12 mouse cellular contexts compared by ENCODE assay signal in the genomic region with DNA sequence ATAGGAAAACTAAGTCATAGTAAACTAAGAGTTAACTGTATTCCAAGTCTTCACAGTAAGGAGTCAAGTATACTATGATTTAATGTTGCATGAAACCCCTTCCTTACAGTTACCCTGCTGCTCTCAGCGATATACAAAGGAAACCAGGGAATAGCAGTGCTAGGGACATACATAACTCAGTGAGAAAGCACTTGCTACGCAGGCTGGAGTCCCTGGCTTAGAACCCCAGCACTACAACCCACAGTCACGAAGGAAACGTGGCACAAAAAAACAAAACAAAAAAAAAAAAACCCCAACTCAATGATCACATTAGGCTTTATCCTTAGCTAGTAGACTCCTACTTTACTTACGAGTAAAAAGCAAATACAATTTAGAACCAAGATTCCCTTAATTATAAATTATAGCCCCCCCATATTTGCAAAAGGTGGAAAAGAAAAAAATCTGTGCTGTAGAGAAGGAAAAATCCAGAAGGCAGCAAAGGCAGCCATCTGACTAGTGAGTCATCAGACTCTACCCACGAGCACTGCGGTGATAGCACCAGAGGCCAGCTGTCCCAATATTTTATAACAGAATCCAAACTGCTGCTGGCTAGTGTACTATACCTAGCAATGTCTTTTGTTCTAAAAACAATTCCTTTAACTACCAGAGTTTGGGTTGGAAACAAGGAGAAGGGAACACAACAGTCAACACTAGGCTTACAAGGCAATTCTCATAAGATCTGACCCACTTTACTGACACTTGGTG. TPM values are rescaled to one million over a fixed set of nuclear protein-coding genes. Genes with fewer than 3 reads are reported as not detected.
A peak's percentile ranks its signal among the peaks of the same experiment; 100 is the strongest.
DNase-seq lines count a peak whose midpoint lies in the region; ATAC-seq and TF ChIP-seq lines count a peak whose summit lies in the region.
"Had no signal": no experiment of that assay in that cellular context is flagged by ENCODE, and none has a peak within 500 bp of the region (broad histone marks: within the 10 kb centered on the region; RNA-seq: fewer than 3 reads in every experiment).

No protein-coding gene starts in this region.

- peak; percentile 41 to 77 for DNase-seq in adrenal gland, adult (ENCODE audit: inconsistent age in 2 of 2, low spot score in 1 of 2)
- no peak for DNase-seq in adrenal gland, postnatal 25 days
- DNase-seq in layer of hippocampus, adult 9-11 months, result peak; percentile 85
- DNase-seq in ovary, adult 18-20 months (ENCODE audit: low spot score), result no peak
- no peak for DNase-seq in thymus, postnatal 36 days
- DNase-seq: gastrocnemius, postnatal 36 days; kidney, postnatal 36 days had no signal

- ATAC-seq in hindbrain, embryonic 16.5 days, result 0 out of 2 replicates have a peak, but pooled peaks have one; percentile 24
- ATAC-seq in hindbrain, embryonic 13.5 days (ENCODE audit: low FRiP score), result no peak
- ATAC-seq: midbrain, embryonic 16.5 days had no signal

- no peaks in the 10 kb centered on the region for H3K4me1 ChIP-seq in hindbrain, embryonic 16.5 days (ENCODE audit: control insufficient read depth, insufficient read depth, low read depth, low read length)
- no peaks in the 10 kb centered on the region for H3K4me1 ChIP-seq in hindbrain, embryonic 13.5 days (replicated peaks)
- peaks cover 57% of the 10 kb centered on the region for H3K4me1 ChIP-seq in bone marrow macrophage, adult 2 months (ENCODE audit: control insufficient read depth, insufficient read depth, low read length)
- H3K4me1 ChIP-seq: liver, embryonic 15.5 days had no signal

- 76% methylated on average over 7 of the region's 7 CpGs for WGBS in hindbrain, embryonic 16.5 days
- 83% methylated on average over 7 of the region's 7 CpGs for WGBS in hindbrain, embryonic 13.5 days

- no peak for TF ChIP-seq CTCF in bone marrow macrophage, adult 2 months (IDR thresholded peaks at IDR 0.05; ENCODE audit: low read depth, low read length)

- no peak overlapping the region for H3K4me2 ChIP-seq in hindbrain, embryonic 16.5 days (ENCODE audit: low read length)
- H3K4me2 ChIP-seq in hindbrain, embryonic 13.5 days, result no peak overlapping the region
- H3K4me2 ChIP-seq: liver, embryonic 15.5 days had no signal

- H3K9me3 ChIP-seq in hindbrain, embryonic 16.5 days (ENCODE audit: control insufficient read depth, low read length), result no peaks in the 10 kb centered on the region
- H3K9me3 ChIP-seq in hindbrain, embryonic 13.5 days, result no peaks in the 10 kb centered on the region
- H3K9me3 ChIP-seq: liver, embryonic 15.5 days had no signal

- no peak overlapping the region for H3K4me3 ChIP-seq in hindbrain, embryonic 16.5 days (ENCODE audit: low read length)
- no peak overlapping the region for H3K4me3 ChIP-seq in hindbrain, embryonic 13.5 days
- peak overlapping the region; percentile 30 for H3K4me3 ChIP-seq in bone marrow macrophage, adult 2 months (ENCODE audit: insufficient read depth, low read length)
- H3K4me3 ChIP-seq: liver, embryonic 15.5 days had no signal

- H3K27me3 ChIP-seq in hindbrain, embryonic 16.5 days (replicated peaks; ENCODE audit: control insufficient read depth, insufficient read depth, low read length), result no peaks in the 10 kb centered on the region
- H3K27me3 ChIP-seq in hindbrain, embryonic 13.5 days, result no peaks in the 10 kb centered on the region
- H3K27me3 ChIP-seq: liver, embryonic 15.5 days had no signal

- no peaks in the 10 kb centered on the region; the same call in 1 of the 2 replicates for H3K36me3 ChIP-seq in hindbrain, embryonic 16.5 days (ENCODE audit: control insufficient read depth, insufficient read depth, low read length)
- H3K36me3 ChIP-seq in hindbrain, embryonic 13.5 days, result no peaks in the 10 kb centered on the region; the same call in 1 of the 2 replicates
- H3K36me3 ChIP-seq: liver, embryonic 15.5 days had no signal

- H3K9ac ChIP-seq in hindbrain, embryonic 16.5 days (ENCODE audit: low read depth, low read length), result no peak overlapping the region
- no peak overlapping the region for H3K9ac ChIP-seq in hindbrain, embryonic 13.5 days
- H3K9ac ChIP-seq: liver, embryonic 15.5 days had no signal

- no peak overlapping the region for H3K27ac ChIP-seq in hindbrain, embryonic 16.5 days (ENCODE audit: low read depth, low read length)
- no peak overlapping the region for H3K27ac ChIP-seq in hindbrain, embryonic 13.5 days
- peak overlapping the region; percentile 99 for H3K27ac ChIP-seq in bone marrow macrophage, adult 2 months (ENCODE audit: insufficient read depth, low read depth, low read length)
- H3K27ac ChIP-seq: liver, embryonic 15.5 days had no signal

- no peak for TF ChIP-seq POLR2A in bone marrow macrophage, adult 2 months (IDR thresholded peaks at IDR 0.05; ENCODE audit: borderline replicate concordance, low read depth, low read length)

RNA-seq across cellular contexts. Expression of a gene that starts 16.4 kb away (rescaled TPM):
- 149 and 153 TPM in 2 replicates for total RNA-seq in adrenal gland, postnatal 25 days (2021)
- 155 TPM in 2 replicates for polyA plus RNA-seq in hindbrain, embryonic 16.5 days (2015; fragmentation: Nextera tagmentation; extraction: Ambion mirVana)
- 93.6 and 97.9 TPM in 2 replicates for polyA plus RNA-seq in hindbrain, embryonic 13.5 days (2015; fragmentation: Nextera tagmentation; extraction: Ambion mirVana)
- polyA plus RNA-seq in bone marrow macrophage, adult 2 months (2012; ENCODE audit: insufficient read depth, insufficient read length, missing spikeins), result 244 and 271 TPM in 2 replicates

RNA-seq across cellular contexts. Expression of a gene that starts 16.5 kb away (rescaled TPM):
- 79.9 and 101 TPM in 2 replicates for total RNA-seq in adrenal gland, postnatal 25 days (2021)
- 58.6 and 64.5 TPM in 2 replicates for polyA plus RNA-seq in hindbrain, embryonic 16.5 days (2015; fragmentation: Nextera tagmentation; extraction: Ambion mirVana)
- polyA plus RNA-seq in hindbrain, embryonic 13.5 days (2015; fragmentation: Nextera tagmentation; extraction: Ambion mirVana), result 60.6 and 65.8 TPM in 2 replicates
- 67.2 TPM in 2 replicates for polyA plus RNA-seq in bone marrow macrophage, adult 2 months (2012; ENCODE audit: insufficient read depth, insufficient read length, missing spikeins)

RNA-seq across cellular contexts. Expression of a gene that starts 49.9 kb away (rescaled TPM):
- 29.2 and 32.3 TPM in 2 replicates for total RNA-seq in adrenal gland, postnatal 25 days (2021)
- polyA plus RNA-seq in hindbrain, embryonic 16.5 days (2015; fragmentation: Nextera tagmentation; extraction: Ambion mirVana), result 1.9 and 2.1 TPM in 2 replicates
- 2.6 and 2.9 TPM in 2 replicates for polyA plus RNA-seq in hindbrain, embryonic 13.5 days (2015; fragmentation: Nextera tagmentation; extraction: Ambion mirVana)
- 13.6 and 18.4 TPM in 2 replicates for polyA plus RNA-seq in bone marrow macrophage, adult 2 months (2012; ENCODE audit: insufficient read depth, insufficient read length, missing spikeins)

Comparison
In these comparisons a context has a peak if more than half of its experiments do, and no peak if none do; other contexts are left out.
1. DNase-seq: peak in adrenal gland, adult (2 of 2) and layer of hippocampus, adult 9-11 months (single experiment); none in adrenal gland, postnatal 25 days (single experiment), ovary, adult 18-20 months (single experiment) and thymus, postnatal 36 days (0 of 2).